Mouse (Mus musculus) intestine, embryonic 16.5 days (tissue): ENCODE data around the gene Basp1. TPM values are rescaled to one million over a fixed set of nuclear protein-coding genes. Genes with fewer than 3 reads are reported as not detected.
A peak's percentile ranks its signal among the peaks of the same experiment; 100 is the strongest.

Source experiments
- ATAC-seq: fragments of 200-750 bp; cut with Nextera tagmentation; 2 replicates; pipeline ENCODE4 v1.8.0; 2017; ENCODE audit warnings: moderate TSS enrichment, moderate library complexity
- H3K27ac ChIP-seq: fragments of 300-500 bp; sonication (generic); 2 replicates; pipeline ENCODE4 v1.5.1; 2014; ENCODE audit warnings: mild to moderate bottlenecking, low read length
- H3K27me3 ChIP-seq: fragments of 300-500 bp; sonication (generic); replicated peaks from 2 replicates; pipeline ENCODE4 v1.6.1; 2014; ENCODE audit warnings: low read length, control low read depth, mixed read lengths; ENCODE audit not compliant: control insufficient read depth, insufficient read depth
- H3K36me3 ChIP-seq: fragments of 300-500 bp; sonication (generic); 2 replicates; pipeline ENCODE4 v1.6.1; 2014; ENCODE audit warnings: low read length, control low read depth; ENCODE audit not compliant: control insufficient read depth, insufficient read depth
- H3K4me1 ChIP-seq: fragments of 300-500 bp; sonication (generic); 2 replicates; pipeline ENCODE4 v1.6.1; 2014; ENCODE audit warnings: low read length, control low read depth, mixed read lengths; ENCODE audit not compliant: control insufficient read depth, insufficient read depth
- H3K4me2 ChIP-seq: fragments of 300-500 bp; sonication (generic); 2 replicates; pipeline ENCODE4 v1.6.1; 2014; ENCODE audit warnings: low read depth, low read length, control low read depth
- H3K4me3 ChIP-seq: fragments of 300-500 bp; sonication (generic); 2 replicates; pipeline ENCODE4 v1.5.1; 2014; ENCODE audit warnings: mild to moderate bottlenecking, low read length
- H3K9ac ChIP-seq: fragments of 300-500 bp; sonication (generic); 2 replicates; pipeline ENCODE4 v1.6.1; 2014; ENCODE audit warnings: low read depth, low read length
- H3K9me3 ChIP-seq: fragments of 300-500 bp; sonication (generic); 2 replicates; pipeline ENCODE4 v1.6.1; 2016; ENCODE audit warnings: low read length, control low read depth; ENCODE audit not compliant: control insufficient read depth
- WGBS: fragments of 180-500 bp; shearing (Covaris S2); extraction: QIAGEN DNeasy Blood & Tissue Kit; methylation state at CpG from one replicate; pipeline ENCODE4 v1.1.7; 2014; 5-methylcytosine and 5-hydroxymethylcytosine counted together
- polyA plus RNA-seq: library from polyadenylated mRNA; unstranded; fragments of >200 nt; fragmentation: Nextera tagmentation; extraction: Ambion mirVana; gene quantifications from 2 replicates; pipeline ENCODE4 v1.2.1, GENCODE M21; 2015

Gene Basp1
- polyA plus RNA-seq, 1 experiment from 2014 or later: 6.5 TPM

DNA sequence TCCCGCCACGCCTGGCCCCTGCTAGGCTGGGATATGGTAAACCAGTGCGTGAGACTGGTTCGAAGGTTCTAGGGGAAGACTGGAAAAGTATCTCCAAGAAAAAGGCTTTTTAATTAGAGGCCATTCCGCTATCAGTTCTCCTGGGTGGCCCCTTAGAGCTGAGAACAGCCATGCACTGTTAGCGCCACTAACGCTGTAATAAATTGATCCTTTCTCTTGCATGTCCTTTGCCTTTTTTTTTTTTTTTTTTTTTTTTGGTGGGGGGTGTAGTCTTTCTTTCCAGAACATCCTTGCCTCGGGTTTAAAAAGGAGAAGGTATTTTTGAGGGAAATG is 32.6 kb upstream of the Basp1 start:
- Histone ChIP-seq H3K4me3 (peak overlapping the region; percentile 9; the same call in 1 of the 2 replicates), H3K27me3 (no peaks in the 10 kb centered on the region), H3K27ac (no peak overlapping the region), H3K4me1 (peaks cover 10% of the 10 kb centered on the region), H3K36me3 (no peaks in the 10 kb centered on the region), H3K9me3 (no peaks in the 10 kb centered on the region), H3K9ac (peak overlapping the region; percentile 43; the same call in 1 of the 2 replicates), H3K4me2 (peak overlapping the region; percentile 34)
- 30% methylated on average over 8 of the region's 8 CpGs for WGBS
- peak; percentile 25; the same call in 1 of the 2 replicates for ATAC-seq

GRCm38 (mm10) chr15:25445361-25446154 is 32.0 kb upstream of the Basp1 start:
- Histone ChIP-seq H3K4me1 (peaks cover 10% of the 10 kb centered on the region), H3K4me2 (peak overlapping the region; percentile 34), H3K9ac (peak overlapping the region; percentile 43; the same call in 1 of the 2 replicates), H3K27me3 (no peaks in the 10 kb centered on the region), H3K27ac (no peak overlapping the region), H3K36me3 (no peaks in the 10 kb centered on the region), H3K9me3 (no peaks in the 10 kb centered on the region), H3K4me3 (peak overlapping the region; percentile 9; the same call in 1 of the 2 replicates)
- 11% methylated on average over 17 of the region's 17 CpGs for WGBS
- peak; percentile 67 for ATAC-seq

- 77% methylated on average over 10 of the region's 10 CpGs for WGBS
- Histone ChIP-seq H3K9ac (no peak overlapping the region), H3K27me3 (no peaks in the 10 kb centered on the region), H3K4me2 (no peak overlapping the region), H3K27ac (no peak overlapping the region), H3K4me3 (no peak overlapping the region), H3K9me3 (no peaks in the 10 kb centered on the region), H3K4me1 (peaks cover 10% of the 10 kb centered on the region), H3K36me3 (no peaks in the 10 kb centered on the region)
- ATAC-seq: no peak
Observed at GRCm38 (mm10) chr15:25444208-25444607, 30.6 kb upstream of the Basp1 start.

GRCm38 (mm10) chr15:25443140-25443790 is 29.7 kb upstream of the Basp1 start:
- no peaks in the 10 kb centered on the region for H3K36me3 ChIP-seq
- H3K27me3 ChIP-seq: no peaks in the 10 kb centered on the region
- H3K27ac ChIP-seq: no peak overlapping the region
- peaks cover 10% of the 10 kb centered on the region for H3K4me1 ChIP-seq
- 73% methylated on average over 8 of the region's 8 CpGs for WGBS
- ATAC-seq: no peak
- no peak overlapping the region for H3K4me2 ChIP-seq
- no peak overlapping the region for H3K9ac ChIP-seq
- H3K4me3 ChIP-seq: no peak overlapping the region
- H3K9me3 ChIP-seq: no peaks in the 10 kb centered on the region

- Histone ChIP-seq H3K36me3 (no peaks in the 10 kb centered on the region), H3K9ac (no peak overlapping the region), H3K4me1 (peaks cover 10% of the 10 kb centered on the region), H3K27me3 (no peaks in the 10 kb centered on the region), H3K27ac (no peak overlapping the region), H3K4me2 (no peak overlapping the region), H3K9me3 (no peaks in the 10 kb centered on the region), H3K4me3 (no peak overlapping the region)
- WGBS: 85% methylated on average over 9 of the region's 9 CpGs
- no peak for ATAC-seq
Observed at GRCm38 (mm10) chr15:25441868-25442185, 28.3 kb upstream of the Basp1 start.

- no peak for ATAC-seq
- Histone ChIP-seq H3K27ac (no peak overlapping the region), H3K9me3 (no peaks in the 10 kb centered on the region), H3K4me1 (peaks cover 9% of the 10 kb centered on the region), H3K4me2 (peak overlapping the region; percentile 28), H3K4me3 (peak overlapping the region; percentile 15; the same call in 1 of the 2 replicates), H3K36me3 (no peaks in the 10 kb centered on the region), H3K9ac (no peak overlapping the region), H3K27me3 (no peaks in the 10 kb centered on the region)
- WGBS: 20% methylated on average over 24 of the region's 24 CpGs
Observed at GRCm38 (mm10) chr15:25440991-25441867, 27.7 kb upstream of the Basp1 start.

- no peak overlapping the region for H3K27ac ChIP-seq
- H3K9ac ChIP-seq: no peak overlapping the region
- H3K4me2 ChIP-seq: no peak overlapping the region
- no peaks in the 10 kb centered on the region for H3K9me3 ChIP-seq
- H3K36me3 ChIP-seq: no peaks in the 10 kb centered on the region
- H3K4me1 ChIP-seq: peaks cover under 1% of the 10 kb centered on the region
- H3K27me3 ChIP-seq: no peaks in the 10 kb centered on the region
- H3K4me3 ChIP-seq: no peak overlapping the region
- 71% methylated on average over 8 of the region's 8 CpGs for WGBS
- no peak for ATAC-seq
Observed at GRCm38 (mm10) chr15:25440317-25440716, 26.8 kb upstream of the Basp1 start.

GRCm38 (mm10) chr15:25432341-25432740 is 18.8 kb upstream of the Basp1 start:
- Histone ChIP-seq H3K9me3 (no peaks in the 10 kb centered on the region), H3K4me1 (no peaks in the 10 kb centered on the region), H3K9ac (no peak overlapping the region), H3K4me2 (no peak overlapping the region), H3K27me3 (no peaks in the 10 kb centered on the region), H3K27ac (no peak overlapping the region), H3K36me3 (no peaks in the 10 kb centered on the region), H3K4me3 (no peak overlapping the region)
- ATAC-seq: no peak
- 84% methylated on average over 1 of the region's 1 CpGs for WGBS

DNA sequence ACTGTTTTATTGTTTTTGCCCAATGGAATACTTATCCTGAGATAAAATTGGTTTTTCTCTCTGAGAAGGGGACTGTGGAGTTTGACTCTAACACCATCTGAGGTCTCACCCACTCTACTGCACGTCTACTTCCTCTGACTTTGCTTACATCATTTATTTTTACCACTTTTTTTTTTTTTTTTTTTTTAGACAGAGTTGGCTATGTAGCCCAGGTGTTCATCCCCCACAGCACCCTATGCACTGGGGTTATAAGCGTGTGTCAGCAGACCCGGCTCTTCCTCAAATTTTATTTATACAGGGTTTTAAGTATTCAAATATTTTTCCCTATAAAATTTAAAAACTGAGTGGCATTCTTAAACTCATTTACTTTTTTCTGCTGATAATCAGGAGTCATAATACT is 16.6 kb upstream of the Basp1 start:
- H3K27ac ChIP-seq: no peak overlapping the region
- no peaks in the 10 kb centered on the region for H3K36me3 ChIP-seq
- WGBS: 65% methylated on average over 3 of the region's 3 CpGs
- ATAC-seq: no peak
- no peaks in the 10 kb centered on the region for H3K27me3 ChIP-seq
- H3K4me1 ChIP-seq: no peaks in the 10 kb centered on the region
- H3K9me3 ChIP-seq: no peaks in the 10 kb centered on the region
- H3K9ac ChIP-seq: no peak overlapping the region
- no peak overlapping the region for H3K4me3 ChIP-seq
- no peak overlapping the region for H3K4me2 ChIP-seq
